Mouse (Mus musculus) forelimb bud, embryonic 11.5 days (tissue): ENCODE measurements around the gene Tnik.

Experiments
- DNase-seq: peaks from one replicate; pipeline ENCODE4 v3.0.0-alpha.2; 2012; ENCODE audit warnings: low read depth, low spot score

The Tnik gene

DNA sequence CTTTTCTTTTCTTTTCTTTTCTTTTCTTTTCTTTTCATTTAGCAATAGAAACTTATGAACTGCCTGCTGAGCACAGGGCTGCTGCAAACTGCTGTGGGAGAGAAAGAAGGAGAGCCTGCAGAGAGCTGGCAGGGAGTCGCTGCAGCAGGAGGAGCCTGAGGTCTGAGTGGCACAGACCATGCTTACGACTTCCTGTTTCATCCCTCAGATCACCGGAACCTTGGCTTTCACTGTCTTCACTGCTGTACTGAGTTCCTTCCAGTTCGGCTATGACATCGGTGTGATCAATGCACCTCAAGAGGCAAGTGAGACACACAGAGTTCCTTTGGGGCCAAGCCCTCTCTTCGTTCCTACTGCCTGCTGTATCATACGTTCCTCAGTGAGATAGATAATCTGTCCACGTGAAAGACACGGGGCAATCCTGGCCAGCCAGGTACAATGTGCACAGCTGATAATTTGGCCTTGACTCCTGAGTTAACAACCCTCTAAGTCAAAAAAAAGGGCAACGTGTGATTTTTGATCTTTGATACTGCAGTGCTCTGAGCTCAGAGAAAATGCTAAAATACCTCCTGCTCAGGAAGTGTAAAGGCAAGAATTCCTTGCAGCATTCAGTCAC is 442.6 kb downstream of the Tnik start:
- no peak for DNase-seq

DNA sequence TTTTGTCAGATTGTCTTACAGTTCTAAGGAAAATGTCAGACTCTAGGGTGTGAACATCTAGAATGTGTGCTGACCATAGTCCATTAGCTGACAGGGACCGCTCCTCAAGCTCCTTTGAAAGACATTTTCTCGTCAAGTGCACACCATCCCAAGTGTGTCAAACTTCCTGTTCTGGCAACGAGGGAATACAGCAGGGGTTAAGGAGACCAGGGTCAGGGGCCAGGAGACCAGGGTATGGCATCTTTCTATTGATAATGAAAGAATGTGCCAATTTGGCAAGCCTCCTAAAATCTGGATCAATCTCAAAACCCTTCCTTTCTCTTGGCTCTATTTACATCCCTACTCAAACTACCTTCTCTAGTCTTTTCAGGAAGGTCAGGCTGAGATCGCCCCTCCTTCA is 443.7 kb downstream of the Tnik start:
- DNase-seq: no peak

DNA sequence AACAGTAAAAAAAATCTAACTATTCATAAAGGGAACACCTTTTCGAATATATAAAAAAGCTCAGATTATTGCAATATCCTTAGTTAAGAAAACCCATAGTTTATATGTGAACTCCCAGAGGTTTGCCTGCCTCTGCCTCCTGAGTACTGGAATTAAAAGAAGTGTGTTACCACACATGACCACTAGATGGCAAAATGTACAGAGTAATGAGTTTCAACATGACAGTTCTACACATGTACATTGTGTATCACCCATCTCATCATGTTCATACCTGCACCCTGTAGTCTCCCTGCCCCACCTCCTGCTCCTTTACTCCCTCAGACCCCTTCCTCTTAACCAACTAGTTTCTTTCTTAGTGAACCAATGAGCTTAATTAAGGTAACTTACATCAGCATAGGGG is 446.7 kb downstream of the Tnik start:
- no peak for DNase-seq

DNA sequence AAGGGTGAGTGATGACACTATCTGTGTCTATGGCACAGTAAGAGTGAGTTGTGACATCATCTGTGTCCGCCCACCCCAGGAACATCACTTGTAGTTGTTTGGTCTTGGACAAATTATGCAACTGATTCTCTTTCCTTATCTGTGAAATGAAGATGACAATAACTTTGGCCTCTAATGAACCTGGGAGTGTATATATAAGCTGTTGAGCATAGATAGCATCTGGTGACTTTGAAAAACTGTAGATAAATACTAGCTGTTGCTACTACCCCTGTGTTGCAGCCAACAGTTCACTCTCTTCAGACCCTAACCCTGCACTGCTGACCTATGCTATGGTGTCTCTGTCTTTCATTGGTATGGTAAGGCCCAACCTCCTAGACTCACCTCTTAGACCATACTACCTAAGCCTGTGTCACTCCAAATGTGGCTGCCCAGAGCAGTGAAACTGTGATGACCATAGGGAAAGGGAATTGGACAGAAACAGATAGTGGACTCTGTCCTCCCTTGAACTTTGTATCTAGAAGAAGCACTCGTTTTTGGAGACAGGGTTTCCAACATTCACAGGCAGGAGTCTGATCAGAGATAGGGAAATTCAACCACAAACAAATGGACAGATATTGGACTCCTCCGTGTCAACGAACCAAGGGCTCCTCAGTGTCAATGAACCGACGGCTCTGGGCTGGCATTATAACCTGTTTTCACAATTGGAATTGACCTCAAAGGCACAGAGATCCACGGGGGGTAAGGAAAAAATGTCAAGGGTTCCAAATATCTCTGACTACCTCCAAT is 451.1 kb downstream of the Tnik start:
- DNase-seq: no peak

DNA sequence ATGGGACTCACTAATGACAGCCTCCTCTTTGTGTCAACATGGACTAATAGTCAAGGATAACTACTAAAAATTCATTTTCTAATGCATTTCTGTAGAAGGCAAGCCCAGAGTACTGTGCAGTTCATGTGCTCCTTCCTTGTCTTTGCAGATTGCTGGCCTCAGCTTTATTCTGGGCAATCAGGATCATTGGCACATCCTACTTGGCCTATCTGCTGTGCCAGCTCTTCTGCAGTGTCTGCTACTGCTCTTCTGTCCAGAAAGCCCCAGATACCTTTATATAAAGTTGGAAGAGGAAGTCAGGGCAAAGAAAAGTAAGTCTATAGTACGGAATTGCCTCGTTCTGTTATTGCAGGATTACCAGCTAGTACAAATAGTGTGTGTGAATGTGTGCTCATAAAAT is 455.5 kb downstream of the Tnik start:
- DNase-seq: no peak

DNA sequence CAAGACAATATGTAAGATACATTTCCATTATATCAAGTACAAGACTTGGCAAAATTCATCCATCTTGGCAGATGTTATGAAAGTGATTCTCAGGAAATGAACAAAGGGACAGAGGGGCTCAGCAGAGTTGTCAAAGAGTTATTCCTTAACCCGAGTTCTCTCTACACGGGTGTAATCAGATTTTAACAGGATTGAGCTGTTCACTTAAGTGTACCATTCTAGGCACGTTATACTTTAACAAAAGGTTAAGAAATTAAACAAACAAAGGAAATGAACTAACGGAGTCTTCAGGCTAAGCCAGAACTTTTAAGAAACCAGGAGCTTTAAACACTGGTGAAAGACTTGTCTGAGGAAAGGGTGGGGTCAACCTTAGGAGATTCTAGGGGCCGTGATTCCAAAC is 458.2 kb downstream of the Tnik start:
- no peak for DNase-seq

DNA sequence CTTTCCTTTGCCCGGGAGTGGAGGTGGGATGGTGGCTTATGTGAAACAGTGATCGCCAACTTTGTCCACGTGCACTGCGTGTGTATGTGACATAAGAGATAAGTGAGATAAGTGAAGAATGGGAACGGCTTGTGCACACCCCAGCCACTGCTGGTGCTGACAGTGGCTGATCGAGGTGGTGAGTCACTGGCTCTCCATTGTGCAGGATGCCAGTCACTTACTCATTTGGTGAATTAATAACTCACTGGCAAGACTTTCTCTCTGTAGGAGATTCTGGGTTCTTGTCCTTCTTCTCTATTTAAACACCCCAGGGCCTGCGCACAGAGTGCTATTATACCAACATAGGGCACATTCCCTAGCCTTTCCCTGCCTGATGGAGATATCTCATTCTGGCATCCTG is 458.8 kb downstream of the Tnik start:
- no peak for DNase-seq

DNA sequence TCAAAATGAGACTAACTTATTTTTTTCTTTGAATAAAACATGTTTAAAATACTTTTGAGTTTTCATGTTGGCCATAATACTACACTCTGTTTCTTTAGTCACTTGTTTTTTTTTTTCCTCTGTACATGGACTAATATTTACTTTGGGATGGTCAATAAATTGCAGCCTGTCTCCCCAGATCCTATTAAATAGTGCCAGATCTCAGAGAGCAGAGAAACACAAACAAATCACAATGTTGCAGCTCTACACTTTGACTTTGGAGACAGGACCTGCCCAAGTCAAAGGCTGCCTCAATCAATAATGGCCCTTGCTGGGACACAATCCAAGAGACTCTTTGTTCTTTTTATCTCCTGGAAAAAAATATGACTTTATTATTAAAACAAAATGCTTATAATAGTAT is 459.5 kb downstream of the Tnik start:
- no peak for DNase-seq

DNA sequence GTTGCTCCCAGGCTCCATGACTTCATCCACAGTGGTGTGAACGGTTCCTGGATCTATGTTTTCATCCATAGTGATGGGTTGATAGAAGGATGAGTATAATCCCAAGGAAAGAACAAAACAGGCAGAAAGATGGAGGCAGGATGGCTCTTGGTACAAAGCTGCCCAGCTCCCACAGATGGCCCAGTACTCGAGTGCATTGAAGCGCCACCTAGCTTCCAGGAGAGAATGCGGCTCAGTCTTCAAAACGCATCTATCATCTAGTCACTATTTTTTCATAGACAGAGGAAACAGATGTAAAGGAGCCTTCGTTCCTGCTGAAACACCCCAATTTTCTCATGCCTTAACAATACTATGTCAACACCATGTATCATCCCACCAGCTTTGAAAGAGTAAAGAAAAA is 460.5 kb downstream of the Tnik start:
- no peak for DNase-seq

DNA sequence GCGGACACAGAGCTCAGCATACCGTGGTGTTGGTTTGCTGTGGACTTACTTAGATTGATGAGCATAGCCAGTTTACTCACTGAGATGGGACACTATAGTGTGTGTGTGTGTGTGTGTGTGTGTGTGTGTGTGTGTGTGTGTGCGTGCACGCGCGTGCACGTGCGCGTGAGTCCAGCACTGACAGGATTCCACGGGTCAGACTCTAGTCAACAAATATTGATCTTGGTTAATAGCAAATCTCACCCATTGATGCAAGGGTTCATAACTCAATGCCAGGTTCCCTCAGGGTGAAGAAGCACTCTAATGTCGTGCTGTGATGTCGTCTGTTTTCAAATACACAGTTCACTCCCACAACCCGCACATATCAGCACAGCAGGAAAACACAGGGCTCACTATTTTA is 462.2 kb downstream of the Tnik start:
- no peak for DNase-seq
